Mouse (Mus musculus) heart, embryonic 14.5 days (tissue): ENCODE measurements at regions not wholly inside any gene's neighbourhood (a gene's known extent, or its start where the extent isn't known, plus 50 kb on each side); places are given as distances from the start of the nearest gene placed in this dataset.

ENCODE experiments used
- ATAC-seq: fragments of 200-750 bp; cut with Nextera tagmentation; 2 replicates; pipeline ENCODE4 v1.8.0; 2017; ENCODE audit warnings: low read depth, moderate TSS enrichment; ENCODE audit not compliant: insufficient number of reproducible peaks, insufficient read depth, low FRiP score
- H3K27ac ChIP-seq, 2 experiments: fragments of 200-500 bp in 1 of 2; fragments of 300-500 bp in 1 of 2; sonication (generic) in 1 of 2; replicated peaks in 1 of 2; 2 replicates each; pipeline ENCODE4 v1.5.1; 2012 to 2014; ENCODE audit warnings: low read depth in 2 of 2, low read length in 2 of 2, control low read depth in 1 of 2, mild to moderate bottlenecking in 1 of 2, mixed read lengths in 1 of 2; ENCODE audit not compliant: control insufficient read depth in 1 of 2, insufficient read depth in 1 of 2
- H3K27me3 ChIP-seq: fragments of 300-500 bp; sonication (generic); 2 replicates; pipeline ENCODE4 v1.6.1; 2014; ENCODE audit warnings: mild to moderate bottlenecking, low read length, control low read depth; ENCODE audit not compliant: control insufficient read depth, insufficient read depth
- H3K36me3 ChIP-seq: fragments of 300-500 bp; sonication (generic); 2 replicates; pipeline ENCODE4 v1.6.1; 2014; ENCODE audit warnings: mild to moderate bottlenecking, control low read depth, low read length, mixed read lengths; ENCODE audit not compliant: control insufficient read depth, insufficient read depth
- H3K4me1 ChIP-seq, 2 experiments: fragments of 200-500 bp in 1 of 2; fragments of 300-500 bp in 1 of 2; sonication (generic) in 1 of 2; 2 replicates each; pipeline ENCODE4 v1.6.1; 2012 to 2014; ENCODE audit warnings: low read length in 2 of 2, control low read depth in 1 of 2, mixed read lengths in 1 of 2; ENCODE audit not compliant: control insufficient read depth in 2 of 2, insufficient read depth in 2 of 2
- H3K4me2 ChIP-seq: fragments of 300-500 bp; sonication (generic); 2 replicates; pipeline ENCODE4 v1.6.1; 2014; ENCODE audit warnings: mild to moderate bottlenecking, low read length
- H3K4me3 ChIP-seq, 2 experiments: fragments of 200-500 bp in 1 of 2; fragments of 300-500 bp in 1 of 2; sonication (generic) in 1 of 2; 2 replicates each; pipeline ENCODE4 v1.5.1; 2012 to 2014; ENCODE audit warnings: low read length in 2 of 2, mild to moderate bottlenecking in 2 of 2, control low read depth in 1 of 2, low read depth in 1 of 2, moderate library complexity in 1 of 2; ENCODE audit not compliant: control insufficient read depth in 1 of 2, insufficient read depth in 1 of 2
- H3K9ac ChIP-seq: fragments of 300-500 bp; sonication (generic); 2 replicates; pipeline ENCODE4 v1.6.1; 2014; ENCODE audit warnings: mild to moderate bottlenecking, low read length
- H3K9me3 ChIP-seq: fragments of 300-500 bp; sonication (generic); 2 replicates; pipeline ENCODE4 v1.6.1; 2016; ENCODE audit warnings: low read length, control low read depth; ENCODE audit not compliant: control insufficient read depth
- WGBS: fragments of 180-500 bp; shearing (Covaris S2); extraction: QIAGEN DNeasy Blood & Tissue Kit; methylation state at CpG from one replicate; pipeline ENCODE4 v1.1.7; 2014; 5-methylcytosine and 5-hydroxymethylcytosine counted together

DNA sequence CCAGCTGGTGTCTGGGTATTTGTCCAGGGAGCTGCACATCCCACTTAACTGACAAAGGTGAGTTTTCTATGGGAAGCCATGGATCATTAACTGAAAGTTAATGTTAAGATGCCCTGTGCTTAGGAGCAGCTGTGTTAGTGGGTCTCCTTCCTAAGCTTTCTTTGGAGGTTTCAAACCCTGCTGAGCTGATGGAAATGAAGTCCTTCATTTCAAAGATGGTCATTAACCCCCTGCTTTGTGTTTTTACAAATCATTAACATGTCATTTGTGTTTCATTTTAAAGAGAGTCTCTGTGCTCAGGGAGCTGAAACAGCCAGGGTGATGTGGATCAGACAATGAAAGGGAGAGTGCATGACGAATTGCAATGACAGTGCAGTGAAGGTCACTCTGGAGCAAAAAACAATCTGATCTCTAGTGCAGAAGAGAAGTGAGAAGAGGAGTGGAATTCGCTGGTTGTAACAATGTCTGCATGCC lies 441.1 kb upstream of the Cblb start:
- WGBS, result 29% methylated on average over 2 of the region's 2 CpGs
- ATAC-seq, result no peak
- H3K9ac ChIP-seq, result no peak overlapping the region
- no peaks in the 10 kb centered on the region for H3K9me3 ChIP-seq
- no peak overlapping the region for H3K27ac ChIP-seq
- H3K4me2 ChIP-seq, result no peak overlapping the region
- H3K27me3 ChIP-seq, result no peaks in the 10 kb centered on the region
- H3K36me3 ChIP-seq, result no peaks in the 10 kb centered on the region
- H3K4me1 ChIP-seq, result no peaks in the 10 kb centered on the region
- no peak overlapping the region for H3K4me3 ChIP-seq

DNA sequence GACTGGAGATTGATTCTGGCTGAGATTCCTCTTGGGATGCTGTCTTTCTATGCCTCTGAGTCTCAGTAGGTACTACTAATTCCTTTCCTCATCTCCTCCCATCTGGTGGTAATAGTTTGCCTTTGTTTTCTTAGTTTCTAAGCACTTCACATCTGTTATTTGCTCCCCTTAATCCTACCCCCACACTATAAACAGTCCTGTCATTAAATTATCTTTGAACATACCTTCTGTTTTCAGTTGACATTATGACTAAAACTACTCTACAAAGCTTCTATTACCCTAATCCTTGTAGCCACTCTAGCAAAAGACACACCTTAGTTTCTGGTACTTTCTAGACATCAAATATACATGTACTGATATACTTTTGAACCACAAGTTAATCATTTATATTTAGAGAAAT lies 413.4 kb upstream of the Cblb start:
- Histone ChIP-seq H3K4me1 (no peaks in the 10 kb centered on the region), H3K4me2 (no peak overlapping the region), H3K27me3 (no peaks in the 10 kb centered on the region), H3K9ac (no peak overlapping the region), H3K27ac (no peak overlapping the region), H3K9me3 (no peaks in the 10 kb centered on the region), H3K4me3 (no peak overlapping the region), H3K36me3 (no peaks in the 10 kb centered on the region)
- ATAC-seq, result no peak

DNA sequence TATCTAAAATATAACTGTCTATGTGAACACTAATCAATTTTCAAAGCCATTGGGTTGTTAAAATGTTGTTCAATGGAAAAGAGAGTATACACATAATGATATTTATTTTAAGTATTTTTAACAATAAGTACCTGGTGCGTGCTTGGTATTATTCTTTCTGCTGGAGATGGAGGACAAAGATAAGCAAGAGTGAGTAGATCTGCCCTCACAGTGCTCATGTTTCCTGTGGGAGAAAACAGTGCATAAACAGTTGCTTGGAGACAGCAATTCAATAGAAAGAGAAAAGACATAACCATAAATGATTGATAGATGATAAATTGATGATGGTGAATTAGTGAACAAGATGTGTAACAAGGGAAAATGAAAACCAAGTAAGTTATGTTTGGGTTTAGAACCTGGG lies 384.4 kb upstream of the Cblb start:
- H3K4me1 ChIP-seq, result no peaks in the 10 kb centered on the region
- H3K4me3 ChIP-seq, result no peak overlapping the region
- ATAC-seq, result no peak
- H3K9ac ChIP-seq, result no peak overlapping the region
- no peak overlapping the region for H3K4me2 ChIP-seq
- H3K9me3 ChIP-seq, result no peaks in the 10 kb centered on the region
- no peaks in the 10 kb centered on the region for H3K27me3 ChIP-seq
- no peak overlapping the region for H3K27ac ChIP-seq
- no peaks in the 10 kb centered on the region for H3K36me3 ChIP-seq
- WGBS, result 69% methylated on average over 1 of the region's 1 CpGs

DNA sequence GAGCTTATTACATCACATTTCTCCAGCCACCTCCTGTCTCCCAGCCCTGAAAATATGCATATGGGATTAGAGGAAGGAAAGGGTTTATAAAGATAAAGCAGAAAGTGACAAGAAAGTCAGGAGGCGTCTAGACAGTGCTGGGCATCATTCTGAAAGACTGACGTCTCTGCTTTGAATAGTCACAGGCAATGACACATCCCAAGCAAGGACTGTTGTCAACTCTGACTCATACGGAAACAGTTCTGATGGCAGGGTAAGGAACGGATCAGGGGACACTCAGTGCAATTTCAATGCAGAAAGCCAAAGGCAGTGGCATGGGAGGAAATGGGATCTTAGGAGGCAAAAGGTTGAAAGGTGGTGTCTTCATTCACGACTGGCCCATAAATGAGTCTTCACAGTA lies 380.9 kb upstream of the Cblb start:
- H3K36me3 ChIP-seq, result no peaks in the 10 kb centered on the region
- WGBS, result 43% methylated on average over 5 of the region's 5 CpGs
- no peak for ATAC-seq

DNA sequence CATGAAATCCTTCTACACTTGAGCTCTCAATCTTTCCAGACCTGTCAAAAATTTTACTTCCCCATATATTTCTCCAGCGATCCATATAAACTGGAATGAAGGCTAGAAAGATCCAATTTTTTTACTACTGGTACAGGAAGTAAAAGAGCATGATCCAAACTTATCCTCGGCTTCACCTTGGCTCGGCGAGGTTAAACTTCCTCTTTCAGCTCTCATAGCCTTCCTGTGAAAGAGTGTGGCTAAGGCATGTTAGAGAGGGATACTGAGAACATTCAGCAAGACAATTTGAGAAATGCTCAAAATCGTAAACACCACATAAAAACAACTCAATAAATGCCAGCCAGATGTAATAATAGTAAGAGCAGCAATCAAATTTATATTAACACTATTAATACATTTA lies 380.3 kb upstream of the Cblb start:
- Histone ChIP-seq H3K36me3 (no peaks in the 10 kb centered on the region), H3K9me3 (no peaks in the 10 kb centered on the region), H3K9ac (no peak overlapping the region), H3K4me3 (no peak overlapping the region), H3K27me3 (no peaks in the 10 kb centered on the region), H3K4me2 (no peak overlapping the region), H3K27ac (no peak overlapping the region), H3K4me1 (no peaks in the 10 kb centered on the region)
- no peak for ATAC-seq
- WGBS, result 90% methylated on average over 5 of the region's 5 CpGs

More for the DNA sequence above, 380.9 kb upstream of the Cblb start:
- Histone ChIP-seq H3K27ac (no peak overlapping the region), H3K4me1 (no peaks in the 10 kb centered on the region), H3K9ac (no peak overlapping the region), H3K4me3 (no peak overlapping the region), H3K4me2 (no peak overlapping the region), H3K27me3 (no peaks in the 10 kb centered on the region), H3K9me3 (no peaks in the 10 kb centered on the region)

DNA sequence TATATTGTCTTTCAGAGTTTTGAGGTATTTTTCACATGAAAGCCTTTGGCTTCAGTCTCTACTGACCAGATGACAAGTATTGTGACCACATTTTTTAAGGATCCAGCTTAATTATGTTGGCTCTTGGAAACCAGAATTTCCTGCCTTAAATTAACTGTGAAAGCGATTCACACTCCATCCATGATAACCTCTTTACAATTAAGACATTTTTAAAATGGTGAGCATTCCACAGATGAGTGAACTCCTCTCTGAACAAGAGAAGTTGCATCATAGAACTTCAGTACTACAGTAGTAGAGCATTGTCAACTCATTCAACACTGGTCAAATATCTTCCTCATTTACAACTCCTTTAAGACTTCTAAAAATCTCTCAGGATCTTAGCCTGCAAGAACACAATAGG lies 369.3 kb upstream of the Cblb start:
- Histone ChIP-seq H3K4me1 (peaks cover 0 to 5% of the 10 kb centered on the region in 2 experiments; a peak in 1 of 4 replicates), H3K9me3 (no peaks in the 10 kb centered on the region), H3K27ac (no peak overlapping the region), H3K27me3 (no peaks in the 10 kb centered on the region), H3K4me3 (no peak overlapping the region), H3K4me2 (no peak overlapping the region), H3K36me3 (no peaks in the 10 kb centered on the region), H3K9ac (no peak overlapping the region)
- 72% methylated on average over 1 of the region's 1 CpGs for WGBS
- no peak for ATAC-seq

DNA sequence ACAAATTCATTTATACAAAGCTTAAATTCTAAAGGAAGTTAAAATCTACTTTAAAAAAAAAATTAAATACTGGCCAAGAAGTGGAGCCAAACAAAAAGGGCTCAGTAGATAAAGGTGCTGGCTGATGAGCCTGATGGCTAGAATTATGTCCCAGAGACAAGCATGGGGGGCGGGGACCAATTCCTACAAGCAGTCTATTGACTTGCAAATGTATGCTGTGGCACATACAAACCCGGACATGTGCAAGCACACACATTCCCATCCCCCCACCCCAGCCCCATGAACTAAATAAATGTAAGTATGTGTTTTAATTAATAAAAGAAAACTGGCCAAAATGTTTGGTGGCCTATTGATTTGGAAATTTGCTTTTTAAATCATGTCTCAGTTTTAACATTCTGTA lies 366.7 kb upstream of the Cblb start:
- Histone ChIP-seq H3K9ac (no peak overlapping the region), H3K27ac (no peak overlapping the region), H3K27me3 (no peaks in the 10 kb centered on the region), H3K9me3 (peaks cover 7% of the 10 kb centered on the region; the same call in 1 of the 2 replicates), H3K4me3 (no peak overlapping the region), H3K4me2 (no peak overlapping the region), H3K36me3 (no peaks in the 10 kb centered on the region), H3K4me1 (peaks cover 0 to 5% of the 10 kb centered on the region in 2 experiments; a peak in 1 of 4 replicates)
- whole genome bisulfite sequencing, result 86% methylated on average over 2 of the region's 2 CpGs
- no peak for ATAC-seq

DNA sequence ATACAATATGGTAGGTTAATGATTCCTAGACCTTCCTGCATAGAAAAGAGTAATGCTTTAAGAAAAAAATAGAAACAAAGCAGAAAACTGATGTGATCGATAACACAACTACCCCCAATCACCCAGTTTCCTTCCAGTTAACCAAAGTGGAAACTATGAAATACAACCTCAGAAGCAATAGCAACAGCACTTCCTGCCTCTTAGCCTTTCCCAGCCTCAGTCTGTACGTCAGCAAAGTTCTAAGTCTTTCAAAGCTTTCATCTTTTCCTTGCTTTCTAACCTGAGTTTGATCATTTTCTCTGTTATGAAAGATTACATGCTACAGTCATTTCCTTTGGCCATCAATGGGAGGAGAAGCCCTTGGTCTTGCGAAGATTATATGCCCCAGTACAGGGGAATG lies 355.9 kb upstream of the Cblb start:
- H3K4me1 ChIP-seq, result no peaks in the 10 kb centered on the region
- WGBS, result 80% methylated on average over 3 of the region's 3 CpGs

More for the DNA sequence above, 355.9 kb upstream of the Cblb start:
- Histone ChIP-seq H3K27me3 (no peaks in the 10 kb centered on the region), H3K9ac (no peak overlapping the region), H3K4me2 (no peak overlapping the region), H3K4me3 (no peak overlapping the region), H3K36me3 (no peaks in the 10 kb centered on the region), H3K27ac (no peak overlapping the region), H3K9me3 (no peaks in the 10 kb centered on the region)
- ATAC-seq, result no peak
